Mouse (Mus musculus) stomach, postnatal 0 days (tissue): ENCODE results near the gene Abraxas2.

Source experiments
- CTCF ChIP-seq: IDR thresholded peaks from 2 replicates; pipeline ENCODE4 v1.5.1; 2016; ENCODE audit warnings: antibody characterized with exemption, low read depth, mild to moderate bottlenecking, moderate library complexity
- EP300 ChIP-seq: optimal IDR thresholded peaks from 2 replicates; pipeline ENCODE3; 2016; ENCODE audit warnings: antibody characterized with exemption

DNA sequence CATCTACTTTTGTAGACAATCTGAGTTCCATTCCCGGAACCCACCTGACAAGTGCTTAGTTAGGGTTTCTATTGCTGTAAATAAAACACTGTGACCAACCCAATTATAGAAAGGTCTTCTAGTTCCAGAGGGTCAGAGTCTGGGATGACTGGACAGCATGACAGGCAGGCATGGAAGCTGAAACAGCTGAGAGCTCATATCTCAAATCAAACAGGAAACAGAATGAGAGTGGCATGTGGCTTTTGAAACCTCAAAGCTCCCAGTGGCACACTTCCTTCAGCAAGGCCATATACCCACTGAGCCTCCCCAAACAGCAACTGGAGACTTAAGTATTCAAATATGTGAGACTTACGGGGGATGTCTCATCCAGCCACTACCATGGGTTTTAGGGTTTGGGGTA is 14.0 kb downstream of the Abraxas2 start:
- TF ChIP-seq CTCF (no peak), EP300 (no peak)
